Mouse (Mus musculus): ENCODE measurements around the gene Atp13a5.

Gene Atp13a5

DNA sequence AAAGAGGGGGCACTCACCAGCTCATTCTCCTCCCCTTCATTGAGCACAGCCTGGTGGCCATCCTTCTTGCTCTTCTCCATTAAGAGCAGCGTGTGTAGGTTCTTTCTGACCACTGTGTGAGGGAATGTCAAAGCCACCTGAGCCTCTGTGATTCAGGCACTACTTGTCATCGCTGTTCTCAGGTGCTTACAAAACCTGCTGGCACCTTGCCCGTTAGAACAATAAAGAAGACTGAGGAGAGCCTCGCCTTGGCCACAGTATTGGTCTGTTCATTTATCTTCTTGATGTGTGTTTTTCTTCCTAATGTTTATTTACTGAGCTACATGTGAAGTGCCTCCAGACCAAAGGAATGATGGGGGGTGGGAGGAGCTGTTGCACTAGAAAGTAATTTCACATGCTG, at the start of gene Atp13a5:
Atp13a5 (minus strand) TSS at position 275 of the 400 bp plus-strand sequence.
- no peak for DNase-seq (ENCODE audit: low spot score)

DNA sequence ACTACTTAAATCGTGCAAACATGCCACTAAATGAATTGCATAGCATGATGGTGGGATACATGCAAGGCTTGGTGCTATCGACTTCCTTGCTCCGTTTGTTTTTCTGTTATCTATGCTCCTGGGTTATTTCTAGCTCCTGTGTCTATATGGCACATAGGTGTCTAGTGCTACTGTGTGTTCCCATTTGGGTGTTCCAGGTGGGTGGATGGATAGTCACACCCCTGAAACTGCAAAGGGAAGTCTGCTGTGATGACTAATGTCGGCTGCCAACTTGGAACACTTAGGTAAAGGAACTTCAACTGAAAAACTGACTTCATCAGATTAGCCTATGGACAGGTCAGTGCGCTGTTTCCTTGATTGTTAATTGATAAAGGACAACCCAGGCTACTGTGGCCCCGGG, 36.3 kb upstream of the Atp13a5 start:
- no peak for DNase-seq (ENCODE audit: low spot score)

DNA sequence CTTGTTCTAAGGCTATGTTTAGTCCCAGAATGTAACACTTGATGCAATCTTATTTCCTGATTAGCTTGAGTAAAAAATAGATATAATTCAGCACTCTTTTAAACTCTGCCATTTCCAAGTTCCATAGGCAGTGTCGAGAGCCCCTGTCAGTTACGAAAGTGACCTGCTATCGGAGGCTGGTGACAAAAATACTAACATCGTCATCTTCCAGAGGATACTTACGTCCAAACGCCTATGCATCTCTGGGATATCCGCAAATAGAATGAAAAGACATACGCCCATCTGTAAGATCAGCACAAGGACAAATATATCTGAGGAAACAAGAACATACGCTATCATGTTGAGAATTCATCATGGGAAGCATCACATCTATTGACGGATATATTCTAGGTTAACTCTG, 28.8 kb upstream of the Atp13a5 start:
- no peak for DNase-seq (ENCODE audit: low spot score)

DNA sequence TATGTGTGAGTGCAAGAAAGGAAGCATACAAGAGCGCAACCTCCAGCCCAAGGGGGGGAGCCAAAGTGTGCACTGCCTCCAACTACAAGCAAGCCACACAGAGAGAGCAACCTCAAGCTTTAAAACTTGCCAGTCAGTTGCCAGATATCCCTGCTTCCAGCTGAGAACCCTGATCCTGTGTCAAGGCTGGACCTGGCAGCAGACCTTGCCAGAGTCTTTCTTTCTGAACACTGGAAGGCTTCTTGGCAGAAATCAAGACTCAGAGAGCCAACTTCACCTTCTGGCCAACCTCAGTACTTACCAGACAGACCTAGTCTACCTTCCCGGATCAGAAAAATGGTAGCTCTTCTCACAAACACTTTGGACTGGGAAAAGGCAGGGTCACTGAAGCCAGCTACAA, 20.5 kb upstream of the Atp13a5 start:
- peak; percentile 7 for DNase-seq (ENCODE audit: low spot score)

DNA sequence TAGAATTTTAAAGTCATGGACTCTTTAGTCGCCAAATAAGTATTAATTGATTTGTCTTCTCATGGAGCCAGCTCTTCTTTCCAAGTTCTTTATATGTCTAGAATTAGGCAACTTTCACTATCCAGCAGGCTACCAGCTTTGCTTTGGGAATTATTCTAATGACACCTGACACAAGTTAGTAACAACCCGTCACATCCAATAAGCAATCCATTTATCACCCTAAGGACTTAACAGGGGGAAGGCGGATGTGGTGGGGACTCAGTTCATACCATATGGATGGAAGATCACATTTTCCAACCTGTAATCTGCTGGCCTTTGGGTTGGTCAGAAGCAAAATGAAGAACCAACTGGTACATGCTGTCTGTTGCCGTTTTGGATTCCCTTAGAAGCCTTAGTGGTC, 6.2 kb upstream of the Atp13a5 start:
- DNase-seq (ENCODE audit: low spot score) = no peak

DNA sequence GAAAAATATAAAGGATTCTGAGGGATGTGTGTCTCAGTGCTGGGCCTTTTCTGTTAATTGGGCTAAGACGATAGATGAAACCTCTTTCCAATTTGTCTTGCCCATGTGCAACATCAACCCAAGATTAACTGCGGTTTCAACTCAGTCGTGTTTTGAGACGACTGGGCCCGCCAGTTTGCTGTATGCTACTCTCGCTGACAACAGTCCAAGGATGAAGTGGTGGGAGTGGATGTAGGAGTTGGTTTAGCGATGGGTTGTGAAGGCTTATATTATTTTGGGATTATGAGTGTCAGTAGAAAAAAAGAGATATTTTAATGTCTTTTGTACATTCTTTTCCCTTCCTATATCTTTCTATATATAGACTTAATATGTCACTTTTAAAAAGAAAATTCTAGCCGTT, 3.9 kb downstream of the Atp13a5 start:
- no peak for DNase-seq (ENCODE audit: low spot score)

DNA sequence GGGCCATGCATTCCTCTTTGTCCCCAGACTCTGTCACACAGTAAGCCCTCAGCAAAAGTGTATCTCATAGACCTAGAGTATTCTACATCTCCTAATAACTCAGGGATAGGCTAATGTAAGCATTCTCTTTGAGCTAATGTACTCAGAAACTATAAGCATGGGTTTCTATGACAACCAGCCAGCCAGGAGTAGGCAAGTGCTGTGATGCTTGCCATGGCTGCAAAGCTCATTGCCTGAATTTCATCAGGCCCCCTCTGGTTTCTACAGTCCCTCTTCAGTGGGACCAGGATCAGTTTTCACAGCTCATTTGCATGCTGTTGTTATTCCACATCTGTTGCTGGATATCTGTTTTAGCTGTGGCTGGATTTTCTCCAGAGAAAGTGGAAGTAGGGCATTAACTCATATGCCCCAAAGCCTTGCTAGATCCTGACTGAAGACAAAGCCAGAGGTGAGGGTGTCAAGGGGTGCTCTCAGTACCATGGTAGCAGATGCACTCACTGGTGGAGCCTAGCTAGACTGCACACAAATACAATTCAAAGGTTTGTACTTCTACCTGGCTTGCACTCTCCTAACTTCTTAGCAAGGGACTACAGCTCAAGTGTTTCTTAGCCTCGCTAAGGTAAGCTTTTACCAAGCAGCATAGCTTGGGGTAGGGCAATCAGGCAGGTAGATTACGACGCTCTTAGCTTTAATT, 47.0 kb downstream of the Atp13a5 start:
- no peak for DNase-seq (ENCODE audit: low spot score)

DNA sequence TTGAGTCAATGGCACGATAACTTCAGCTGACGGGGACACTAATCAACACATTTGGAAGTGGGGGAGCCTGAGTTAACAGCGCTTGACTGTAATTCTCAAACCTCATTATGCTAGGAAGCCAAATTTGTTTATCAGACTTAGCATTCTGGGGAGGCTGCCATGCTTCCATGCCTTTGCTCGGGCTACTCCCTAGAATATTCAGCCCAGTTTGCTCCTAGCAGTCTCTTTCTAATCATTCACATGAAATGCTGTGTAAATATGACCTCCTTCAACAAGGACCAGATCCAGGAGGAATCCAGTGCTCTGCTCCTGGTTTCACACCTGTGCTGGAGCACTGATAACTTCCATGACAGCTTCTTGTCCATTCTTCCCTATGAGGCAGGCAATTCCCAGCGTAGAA, 47.6 kb downstream of the Atp13a5 start:
- DNase-seq (ENCODE audit: low spot score) = no peak

DNA sequence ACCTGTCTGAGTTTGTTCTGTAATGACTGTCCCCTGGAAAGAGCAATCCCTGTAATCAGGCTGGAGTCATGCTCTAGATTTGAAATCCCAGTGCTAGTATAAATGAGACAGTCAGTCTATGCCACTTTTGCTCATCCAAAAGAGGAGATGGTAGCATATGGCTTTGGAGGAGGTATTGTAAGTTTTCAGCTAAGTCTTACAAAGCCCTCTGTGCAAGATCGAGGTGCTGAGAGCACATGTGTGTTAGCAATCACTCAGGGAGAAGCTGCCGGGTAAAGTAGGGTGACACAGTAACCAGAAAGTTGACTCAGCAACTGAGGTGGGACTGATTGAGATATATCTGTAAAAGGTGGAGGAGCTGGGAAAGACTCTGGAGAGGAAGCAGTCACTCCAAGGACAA, 49.3 kb downstream of the Atp13a5 start:
- DNase-seq (ENCODE audit: low spot score) = no peak

DNA sequence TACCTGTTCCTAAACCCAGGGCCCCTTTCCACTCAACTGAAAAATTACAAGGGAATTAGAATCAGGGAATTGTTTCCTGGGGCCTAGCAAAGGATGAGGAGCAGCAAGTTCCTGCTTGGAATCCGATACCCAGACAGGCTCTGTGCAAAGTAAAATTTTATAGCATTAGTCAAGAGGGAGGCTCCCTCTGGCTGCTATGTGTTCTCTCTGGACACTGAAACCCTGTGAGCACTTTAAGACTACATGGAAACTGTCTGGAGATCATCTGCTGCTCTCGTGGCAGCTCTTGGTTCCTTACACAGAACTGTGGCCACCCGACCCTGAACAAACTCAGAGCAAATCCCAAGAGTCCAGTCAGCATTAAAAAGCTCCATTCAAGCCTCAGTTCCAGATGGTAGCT, 50.6 kb downstream of the Atp13a5 start:
- DNase-seq (ENCODE audit: low spot score) = no peak

DNA sequence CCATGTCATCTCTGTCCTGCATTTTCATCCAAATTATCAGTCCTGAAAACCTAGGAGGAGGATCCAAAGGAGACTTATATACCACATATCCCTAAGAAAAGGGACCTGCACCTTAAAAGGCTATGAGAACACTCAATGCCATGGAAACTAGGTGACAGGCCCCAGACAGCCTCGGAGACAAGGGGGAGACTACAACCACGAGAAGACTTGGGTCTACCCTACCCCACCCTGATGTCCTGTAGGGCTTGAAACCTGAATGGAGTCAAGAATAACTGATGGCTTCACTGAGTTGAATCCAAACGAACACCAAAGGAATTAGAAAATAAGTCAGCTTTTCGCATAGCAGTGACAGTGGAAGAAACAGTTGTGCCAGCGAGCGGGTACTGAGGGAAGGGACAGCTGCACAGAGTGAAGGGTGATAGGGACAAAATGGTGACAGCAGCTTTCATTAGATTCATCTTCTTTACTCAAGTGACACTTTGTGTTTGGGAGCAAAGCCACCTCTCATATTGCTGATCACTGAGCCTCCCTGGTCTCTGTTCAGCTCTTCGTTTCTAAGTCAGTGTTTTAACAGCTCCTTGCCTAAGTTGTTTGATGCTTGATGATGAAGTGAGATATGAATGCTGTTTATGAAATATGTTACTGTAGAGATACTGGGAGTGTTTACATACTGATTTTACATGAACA, 53.2 kb downstream of the Atp13a5 start:
- DNase-seq (ENCODE audit: low spot score) = no peak

DNA sequence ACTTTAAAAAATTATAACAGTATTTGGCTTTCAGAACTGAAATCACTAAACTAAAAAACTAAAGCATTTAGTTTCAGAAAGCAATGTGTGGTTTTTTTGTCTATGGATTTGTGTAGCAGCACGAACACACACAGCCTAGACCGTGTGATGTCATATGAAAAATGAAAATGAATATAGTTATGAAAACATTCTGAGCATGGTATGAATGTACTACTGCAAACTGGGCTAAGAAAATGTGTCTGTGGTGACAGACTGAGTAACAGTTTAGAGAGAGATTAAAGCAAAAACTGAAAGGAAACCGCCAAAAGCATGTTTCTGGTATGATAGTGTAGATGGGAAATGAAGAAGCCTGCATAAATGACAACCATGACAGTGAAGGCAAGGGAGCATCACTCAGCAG, 57.8 kb downstream of the Atp13a5 start:
- no peak for DNase-seq (ENCODE audit: low spot score)

DNA sequence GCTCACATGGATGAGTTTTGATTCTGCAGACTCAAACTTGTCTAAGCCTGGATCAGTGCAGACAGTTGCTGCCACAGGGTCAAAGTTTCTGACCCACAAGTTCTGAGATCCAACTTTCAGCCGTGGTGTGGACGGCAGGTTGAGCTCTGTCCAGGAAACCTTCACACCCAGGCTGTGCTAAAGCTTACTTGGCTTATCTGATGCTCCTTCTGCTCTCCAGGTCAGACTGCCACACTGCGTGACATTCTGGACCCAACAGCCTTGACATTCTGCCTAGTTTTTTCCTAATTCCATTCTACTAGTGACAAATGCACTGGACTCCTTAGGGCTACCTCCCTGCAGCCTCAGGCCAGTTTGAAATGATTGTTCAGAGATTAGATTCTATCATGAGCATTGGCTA, 63.1 kb downstream of the Atp13a5 start:
- no peak for DNase-seq (ENCODE audit: low spot score)

DNA sequence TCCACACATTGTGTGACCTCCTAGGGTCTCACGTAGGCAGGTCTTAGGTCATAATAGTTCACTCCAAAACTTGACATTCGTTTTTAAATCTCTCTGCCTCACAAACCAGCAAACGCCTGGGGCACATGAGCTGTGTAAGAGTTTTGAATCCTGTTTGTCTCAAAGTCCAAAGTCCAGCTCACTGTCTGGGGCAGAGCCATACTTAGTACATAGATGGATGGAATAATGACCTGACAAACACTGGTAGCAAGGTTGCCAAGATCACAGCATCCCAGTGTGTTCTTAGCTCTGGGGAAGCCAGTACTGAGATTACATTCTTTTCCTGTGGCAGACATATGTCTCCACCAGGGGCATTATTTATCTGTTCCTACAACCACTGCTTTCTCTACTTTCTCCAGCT, 63.5 kb downstream of the Atp13a5 start:
- DNase-seq (ENCODE audit: low spot score) = no peak

DNA sequence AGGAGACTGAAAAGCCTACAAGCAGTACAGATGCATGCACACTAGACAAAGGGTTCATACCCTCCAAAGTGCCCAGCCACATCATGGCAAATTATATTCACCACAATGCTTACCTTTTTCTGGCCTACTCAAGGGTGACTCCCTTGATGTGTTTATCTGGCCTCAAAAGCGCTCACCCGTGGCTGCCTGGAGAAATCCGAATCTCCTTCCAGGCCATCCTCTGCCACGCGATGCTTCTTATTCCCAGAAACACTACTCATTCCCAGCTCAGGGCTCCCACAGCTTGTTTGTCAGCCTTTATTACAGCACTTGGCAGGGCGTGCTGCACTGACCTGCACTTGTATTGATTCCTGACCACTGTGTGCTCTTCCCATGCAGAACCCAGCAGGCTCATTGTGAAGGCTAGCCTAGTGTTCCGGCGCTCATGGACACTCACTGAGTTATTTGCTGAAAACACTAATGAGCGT, 80.9 kb downstream of the Atp13a5 start:
- no peak for DNase-seq (ENCODE audit: low spot score)

DNA sequence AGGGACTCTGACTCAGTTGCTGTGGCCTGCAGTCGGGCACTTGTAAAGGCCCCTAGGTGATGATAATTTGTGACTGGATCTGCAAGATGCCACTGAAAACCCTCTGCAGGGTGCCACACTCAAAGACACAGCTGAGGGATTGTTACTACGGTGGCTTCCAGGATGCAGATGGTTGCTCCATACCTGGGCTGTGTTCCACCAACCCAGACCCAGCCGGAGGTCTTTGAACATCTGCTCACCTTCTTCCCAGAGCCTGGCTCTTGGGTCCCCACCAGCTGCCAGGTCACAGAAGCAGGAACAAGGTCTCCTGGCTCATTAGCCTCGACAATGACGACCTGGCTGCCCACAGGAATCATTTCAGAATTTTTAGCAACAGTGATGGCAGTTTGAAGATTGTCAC, 97.8 kb downstream of the Atp13a5 start:
- no peak for DNase-seq (ENCODE audit: low spot score)

DNA sequence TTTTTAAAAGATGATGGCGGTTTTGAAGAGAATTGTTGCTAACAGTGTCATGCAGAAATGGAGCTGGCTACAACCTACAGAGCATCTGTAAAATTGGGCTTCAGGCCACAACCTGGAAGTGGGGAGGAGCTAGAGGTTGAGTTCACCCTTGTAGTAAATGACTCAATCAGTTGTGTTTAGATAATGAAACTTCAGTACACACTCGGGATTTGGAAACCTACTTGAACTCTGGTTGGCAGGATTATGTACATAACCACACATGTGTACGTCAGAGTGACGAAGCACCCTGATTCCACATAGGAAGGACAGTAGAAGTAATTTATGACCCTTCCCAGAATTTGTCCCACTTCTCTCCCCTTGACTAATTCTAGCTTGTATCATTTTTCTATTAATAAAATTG, 124.2 kb downstream of the Atp13a5 start:
- no peak for DNase-seq (ENCODE audit: low spot score)

DNA sequence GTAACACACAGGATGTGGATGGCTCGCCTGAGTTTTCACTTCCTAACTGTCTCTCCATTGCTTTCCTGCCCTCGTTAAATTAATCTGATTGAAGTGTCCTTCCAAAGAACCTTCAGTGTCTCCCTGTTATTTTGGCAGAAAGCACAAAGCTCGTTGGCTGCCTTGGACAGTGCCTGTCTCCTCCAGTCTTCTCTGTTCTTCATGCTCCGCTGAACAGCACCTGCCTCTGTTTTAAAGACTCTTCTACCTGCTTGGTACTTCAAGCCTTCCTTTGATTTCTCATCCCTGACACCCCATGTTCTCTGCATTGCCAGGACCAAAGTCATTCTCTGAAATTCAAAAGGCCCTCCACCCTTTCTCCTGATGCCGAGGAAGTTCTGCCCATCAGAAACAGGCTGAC, 142.6 kb downstream of the Atp13a5 start:
- no peak for DNase-seq (ENCODE audit: low spot score)

DNA sequence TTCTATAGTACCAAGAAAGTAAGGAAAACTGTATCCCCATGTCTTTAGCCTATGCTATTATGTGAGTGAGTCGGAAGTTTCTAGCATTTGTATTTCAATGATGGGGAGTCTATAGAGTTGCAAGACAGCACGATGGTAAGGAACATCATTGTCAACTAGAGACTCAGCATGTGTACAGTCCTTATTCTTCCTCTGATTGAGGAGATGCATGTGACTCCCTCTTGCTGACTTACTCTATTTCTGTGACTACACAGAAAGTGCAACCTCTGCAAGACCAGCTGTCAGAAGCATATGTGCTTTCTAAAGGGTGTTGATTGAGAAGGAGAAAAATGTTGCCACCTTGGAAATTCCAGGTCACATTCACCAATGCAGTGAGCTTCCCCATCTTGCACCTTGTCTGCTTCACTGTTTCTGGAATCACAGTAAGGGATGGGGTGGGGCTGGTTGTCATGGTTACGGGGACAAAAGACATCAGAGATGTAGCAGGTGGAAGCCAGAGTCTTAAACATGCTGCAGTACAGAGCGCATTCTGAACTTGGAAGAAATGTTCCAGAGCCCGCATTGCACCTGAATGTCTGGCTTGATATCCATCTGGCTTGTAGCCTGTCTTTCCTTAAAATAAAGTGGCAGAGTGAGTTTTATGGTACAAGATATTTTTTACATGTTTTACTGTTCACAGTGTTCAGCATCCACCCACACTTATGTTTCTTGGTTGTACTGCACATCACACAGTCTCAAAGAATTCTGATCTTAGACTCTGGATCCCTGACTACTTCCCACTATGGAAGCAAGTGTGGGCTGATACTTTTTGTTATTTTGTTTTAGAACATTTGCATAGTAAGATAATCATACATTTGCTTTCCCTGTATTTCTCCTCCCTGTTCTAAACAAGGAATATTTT, 161.9 kb downstream of the Atp13a5 start:
- DNase-seq (ENCODE audit: low spot score) = no peak

DNA sequence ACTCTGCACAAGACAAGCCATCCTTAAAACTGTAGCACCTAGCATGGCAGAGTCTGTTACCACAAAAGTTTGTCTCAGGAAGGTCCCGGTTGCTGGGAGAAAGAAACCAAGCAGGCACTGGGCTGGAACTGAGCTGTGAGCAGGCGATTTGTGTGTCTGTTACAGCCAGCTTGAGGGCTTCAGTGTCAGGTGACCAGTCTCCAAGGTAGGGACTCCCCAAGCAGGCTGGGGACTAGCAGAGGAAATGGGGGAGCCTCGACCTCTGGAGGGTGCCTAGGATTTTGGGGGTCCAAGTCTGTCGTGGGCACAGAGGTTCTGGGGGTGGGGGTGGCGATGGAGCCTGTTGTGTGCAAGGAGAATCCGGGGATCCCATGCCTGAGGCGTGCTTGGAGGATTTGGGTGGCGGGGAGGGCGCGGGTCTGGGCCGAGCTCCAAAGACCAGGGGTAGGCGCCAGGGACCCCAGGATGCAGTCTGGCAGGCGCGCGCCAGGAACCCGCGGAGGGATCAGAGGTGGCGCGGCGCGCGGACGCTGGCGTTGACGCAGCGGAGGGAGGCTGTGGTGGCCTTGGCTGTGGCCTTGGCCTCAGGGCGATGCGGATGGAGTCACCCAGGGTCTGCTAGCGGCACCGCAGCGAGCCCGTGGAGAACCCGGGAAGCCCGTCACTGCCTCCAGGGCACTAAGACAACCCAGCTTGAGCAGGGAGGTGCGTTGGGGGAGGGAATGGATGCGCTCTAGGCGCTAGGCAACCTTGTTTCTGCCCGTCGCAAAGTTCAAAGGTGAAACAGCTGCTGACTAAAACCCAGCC, 168.7 kb downstream of the Atp13a5 start, which contains the start of gene Hrasls:
Hrasls (plus strand) TSS at position 91 of the 807 bp plus-strand sequence.
- DNase-seq (ENCODE audit: low spot score) = peak; percentile 38

DNA sequence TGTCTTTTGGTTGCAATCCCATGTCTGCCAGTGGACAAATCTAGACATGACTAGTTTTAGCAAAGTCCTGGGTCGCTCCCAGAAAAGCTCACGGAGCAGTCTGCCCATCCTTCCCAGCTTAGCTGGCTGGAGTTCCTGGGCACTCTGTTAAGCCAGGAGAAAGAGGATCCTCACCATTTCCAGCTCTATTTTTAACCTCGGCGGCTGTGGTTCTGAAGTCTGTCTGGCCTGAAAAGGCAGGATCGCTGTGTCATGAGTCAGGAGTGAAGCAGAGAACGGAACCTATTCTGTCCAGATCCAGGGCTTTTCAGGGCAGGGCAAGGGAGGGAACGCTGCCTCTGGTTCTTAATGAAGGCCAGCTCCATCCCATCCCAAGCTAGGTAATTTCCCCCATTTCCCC, 169.7 kb downstream of the Atp13a5 start:
- no peak for DNase-seq (ENCODE audit: low spot score)

DNA sequence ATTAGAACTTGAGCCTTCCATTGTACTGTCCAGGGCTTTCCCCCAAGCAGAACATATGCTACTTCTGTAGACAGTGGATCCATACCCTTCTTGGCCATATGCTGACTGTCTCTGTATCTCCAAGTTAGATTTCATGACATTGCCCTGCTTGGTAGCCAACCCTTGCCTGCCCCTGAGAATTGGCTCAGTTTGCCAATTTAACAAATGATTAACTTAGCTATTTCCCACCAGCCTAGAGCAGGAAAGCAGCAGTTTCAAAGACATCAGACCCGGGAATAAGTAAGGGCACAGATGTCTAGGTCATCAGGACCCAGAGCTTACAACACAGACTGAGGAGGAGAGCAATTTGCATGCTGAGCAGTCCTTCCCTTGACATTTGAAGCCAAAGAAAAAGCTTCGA, 173.0 kb downstream of the Atp13a5 start:
- DNase-seq (ENCODE audit: low spot score) = no peak
